Mouse (Mus musculus) C2C12 (cell line): Measurements from ENCODE around the gene Tmem230.

ENCODE experiments used
- CEBPB ChIP-seq: IDR thresholded peaks from one replicate; pipeline ENCODE4 v1.6.1; 2011; ENCODE audit warnings: low read depth, mild to moderate bottlenecking, control low read depth, moderate library complexity
- CTCF ChIP-seq: IDR thresholded peaks from one replicate; pipeline ENCODE4 v1.5.1; 2011; ENCODE audit not compliant: control insufficient read depth, insufficient read depth, insufficient read length
- MAX ChIP-seq: IDR thresholded peaks from one replicate; pipeline ENCODE4 v1.6.1; 2011; ENCODE audit warnings: mild to moderate bottlenecking, control low read depth
- MYOD1 ChIP-seq: IDR thresholded peaks from one replicate; pipeline ENCODE4 v1.6.1; 2011; ENCODE audit warnings: low read depth; ENCODE audit not compliant: control insufficient read depth, insufficient read length
- USF1 ChIP-seq: IDR thresholded peaks from one replicate; pipeline ENCODE4 v1.6.1; 2011; ENCODE audit warnings: low read depth, mild to moderate bottlenecking, control low read depth, moderate library complexity

GRCm38 (mm10) chr2:132272694-132273389 lies 25.2 kb upstream of the Tmem230 start:
- TF ChIP-seq USF1: no peak
- no peak for TF ChIP-seq CTCF
- TF ChIP-seq MAX: no peak
- TF ChIP-seq CEBPB: no peak
- no peak for TF ChIP-seq MYOD1
